Mouse (Mus musculus) naive thymus-derived CD4-positive, alpha-beta T cell, adult 5 months (primary cell): ENCODE data around the gene Gm13084. TPM values are rescaled to one million over a fixed set of nuclear protein-coding genes. Genes with fewer than 3 reads are reported as not detected.

Experiments used
- polyA plus RNA-seq: library from polyadenylated mRNA; unstranded; fragments of 100-300 nt; shearing (Covaris generic); gene quantifications from one replicate; pipeline ENCODE4 v1.2.1, GENCODE M21; 2017

Gene Gm13084
- not detected for polyA plus RNA-seq

GRCm38 (mm10) chr4:143815993-143816392 lies at the start of gene Gm13084:
TSS of gene Gm13084 (minus strand) at chr4:143816093.

GRCm38 (mm10) chr4:143846197-143846596 lies 30.3 kb upstream of the Gm13084 start, which contains the start of gene Gm13103:
TSS of gene Gm13103 (plus strand) at chr4:143846497.

DNA sequence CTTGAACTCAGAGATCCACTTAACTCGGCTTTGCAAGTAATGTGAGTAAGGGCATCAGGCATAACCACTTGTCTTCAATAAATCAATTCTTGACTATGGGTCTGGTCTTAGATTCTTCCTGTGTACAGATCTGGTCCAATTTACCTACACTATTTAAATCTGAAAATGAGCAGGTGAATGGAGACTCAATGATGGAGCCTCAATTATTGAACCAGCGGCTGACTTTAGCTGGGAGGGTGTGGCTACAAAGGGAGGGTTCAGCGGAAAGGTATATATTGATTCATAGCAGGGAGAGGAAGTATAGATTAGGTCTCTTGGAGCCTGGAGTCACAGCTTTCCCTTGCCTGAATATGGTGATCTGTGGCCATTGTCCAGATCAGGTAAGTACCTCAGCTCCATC lies 26.8 kb downstream of the Gm13084 start, which contains the start of gene Gm13023:
Gene Gm13023 (plus strand): TSS at position 301 of the 400 bp plus-strand sequence.

Other genes starting within 250 kb of the Gm13084 start
- not detected for gene Gm13083, start 201.1 kb downstream of the Gm13084 start, polyA plus RNA-seq
- gene Gm13088, start 158.8 kb downstream of the Gm13084 start, polyA plus RNA-seq, result not detected
- gene Gm13089, start 113.4 kb downstream of the Gm13084 start, polyA plus RNA-seq, result not detected
- not detected for gene Gm13078, start 96.6 kb downstream of the Gm13084 start, polyA plus RNA-seq
- gene Gm13023, start 26.7 kb downstream of the Gm13084 start, polyA plus RNA-seq, result not detected
- gene Gm13103, start 30.4 kb upstream of the Gm13084 start, polyA plus RNA-seq, result not detected
- gene Pramef6, start 84.3 kb upstream of the Gm13084 start, polyA plus RNA-seq, result not detected
- not detected for gene Pramef25, start 134.9 kb upstream of the Gm13084 start, polyA plus RNA-seq
- gene Gm13101, start 150.9 kb upstream of the Gm13084 start, polyA plus RNA-seq, result not detected
- gene Pramef17, start 178.3 kb upstream of the Gm13084 start, polyA plus RNA-seq, result not detected
- gene Pramel4, start 243.0 kb upstream of the Gm13084 start, polyA plus RNA-seq, result 0.40 TPM